Mouse (Mus musculus): Measurements from ENCODE around the gene Fbxl15. TPM values are rescaled to one million over a fixed set of nuclear protein-coding genes. Genes with fewer than 3 reads are reported as not detected.
A peak's percentile ranks its signal among the peaks of the same experiment; 100 is the strongest.

Gene Fbxl15
- polyA plus RNA-seq, 1 experiment: 18.6 TPM

GRCm38 (mm10) chr19:46307781-46308180 lies 20.2 kb upstream of the Fbxl15 start:
- Histone ChIP-seq H3K4me1 (peaks cover 46% of the 10 kb centered on the region), H3K9me3 (no peaks in the 10 kb centered on the region), H3K4me3 (replicated peaks) (peak overlapping the region; percentile 86), H3K27me3 (replicated peaks) (peaks cover 30% of the 10 kb centered on the region), H3K36me3 (replicated peaks; ENCODE audit: low read length) (peaks cover 57% of the 10 kb centered on the region)
- no peak for TF ChIP-seq GATA1 (IDR thresholded peaks at IDR 0.05; ENCODE audit: borderline replicate concordance, low read length)
- no peak for TF ChIP-seq FLI1 (IDR thresholded peaks at IDR 0.05; ENCODE audit: low read length)

- Histone ChIP-seq H3K4me3 (replicated peaks) (peak overlapping the region; percentile 86), H3K4me1 (peaks cover 43% of the 10 kb centered on the region), H3K36me3 (replicated peaks; ENCODE audit: low read length) (peaks cover 62% of the 10 kb centered on the region), H3K9me3 (no peaks in the 10 kb centered on the region), H3K27me3 (replicated peaks) (peaks cover 31% of the 10 kb centered on the region)
- TF ChIP-seq FLI1 (IDR thresholded peaks at IDR 0.05; ENCODE audit: low read length): no peak
- TF ChIP-seq GATA1 (IDR thresholded peaks at IDR 0.05; ENCODE audit: borderline replicate concordance, low read length): no peak
Measured at GRCm38 (mm10) chr19:46308303-46308702, 19.7 kb upstream of the Fbxl15 start.

GRCm38 (mm10) chr19:46308706-46309435 lies 19.1 kb upstream of the Fbxl15 start:
- peaks cover 36% of the 10 kb centered on the region for H3K27me3 ChIP-seq (replicated peaks)
- H3K4me3 ChIP-seq (replicated peaks): peak overlapping the region; percentile 86
- H3K36me3 ChIP-seq (replicated peaks; ENCODE audit: low read length): peaks cover 66% of the 10 kb centered on the region
- H3K9me3 ChIP-seq: no peaks in the 10 kb centered on the region
- H3K4me1 ChIP-seq: peaks cover 38% of the 10 kb centered on the region
- no peak for TF ChIP-seq FLI1 (IDR thresholded peaks at IDR 0.05; ENCODE audit: low read length)
- TF ChIP-seq GATA1 (IDR thresholded peaks at IDR 0.05; ENCODE audit: borderline replicate concordance, low read length): no peak

- Histone ChIP-seq H3K9me3 (no peaks in the 10 kb centered on the region), H3K4me1 (peaks cover 43% of the 10 kb centered on the region), H3K4me3 (replicated peaks) (peak overlapping the region; percentile 40), H3K27me3 (replicated peaks) (peaks cover 45% of the 10 kb centered on the region), H3K36me3 (replicated peaks; ENCODE audit: low read length) (peaks cover 66% of the 10 kb centered on the region)
- TF ChIP-seq GATA1 (IDR thresholded peaks at IDR 0.05; ENCODE audit: borderline replicate concordance, low read length) (no peak), FLI1 (IDR thresholded peaks at IDR 0.05; ENCODE audit: low read length) (no peak)
Measured at GRCm38 (mm10) chr19:46309651-46310305, 18.2 kb upstream of the Fbxl15 start.

- TF ChIP-seq GATA1 (IDR thresholded peaks at IDR 0.05; ENCODE audit: borderline replicate concordance, low read length) (no peak), FLI1 (IDR thresholded peaks at IDR 0.05; ENCODE audit: low read length) (no peak)
- peaks cover 46% of the 10 kb centered on the region for H3K4me1 ChIP-seq
- no peaks in the 10 kb centered on the region for H3K9me3 ChIP-seq
- H3K27me3 ChIP-seq (replicated peaks): peaks cover 51% of the 10 kb centered on the region
- H3K36me3 ChIP-seq (replicated peaks; ENCODE audit: low read length): peaks cover 66% of the 10 kb centered on the region
- H3K4me3 ChIP-seq (replicated peaks): no peak overlapping the region
Measured at GRCm38 (mm10) chr19:46310312-46310865, 17.6 kb upstream of the Fbxl15 start.

- H3K4me1 ChIP-seq: peaks cover 49% of the 10 kb centered on the region
- no peaks in the 10 kb centered on the region for H3K9me3 ChIP-seq
- peaks cover 60% of the 10 kb centered on the region for H3K27me3 ChIP-seq (replicated peaks)
- H3K36me3 ChIP-seq (replicated peaks; ENCODE audit: low read length): peaks cover 66% of the 10 kb centered on the region
- TF ChIP-seq GATA1 (IDR thresholded peaks at IDR 0.05; ENCODE audit: borderline replicate concordance, low read length) (no peak), FLI1 (IDR thresholded peaks at IDR 0.05; ENCODE audit: low read length) (no peak)
- no peak overlapping the region for H3K4me3 ChIP-seq (replicated peaks)
Measured at GRCm38 (mm10) chr19:46311341-46311740, 16.6 kb upstream of the Fbxl15 start.

- no peak overlapping the region for H3K4me3 ChIP-seq (replicated peaks)
- TF ChIP-seq GATA1 (IDR thresholded peaks at IDR 0.05; ENCODE audit: borderline replicate concordance, low read length): no peak
- no peak for TF ChIP-seq FLI1 (IDR thresholded peaks at IDR 0.05; ENCODE audit: low read length)
- peaks cover 54% of the 10 kb centered on the region for H3K4me1 ChIP-seq
- peaks cover 56% of the 10 kb centered on the region for H3K36me3 ChIP-seq (replicated peaks; ENCODE audit: low read length)
- H3K27me3 ChIP-seq (replicated peaks): peaks cover 66% of the 10 kb centered on the region
- H3K9me3 ChIP-seq: no peaks in the 10 kb centered on the region
Measured at GRCm38 (mm10) chr19:46312566-46312965, 15.4 kb upstream of the Fbxl15 start.

- no peak for TF ChIP-seq GATA1 (IDR thresholded peaks at IDR 0.05; ENCODE audit: borderline replicate concordance, low read length)
- TF ChIP-seq FLI1 (IDR thresholded peaks at IDR 0.05; ENCODE audit: low read length): no peak
- Histone ChIP-seq H3K4me1 (peaks cover 58% of the 10 kb centered on the region), H3K4me3 (replicated peaks) (no peak overlapping the region), H3K36me3 (replicated peaks; ENCODE audit: low read length) (peaks cover 51% of the 10 kb centered on the region), H3K9me3 (no peaks in the 10 kb centered on the region), H3K27me3 (replicated peaks) (peaks cover 70% of the 10 kb centered on the region)
Measured at GRCm38 (mm10) chr19:46313116-46313515, 14.9 kb upstream of the Fbxl15 start.

- H3K36me3 ChIP-seq (replicated peaks; ENCODE audit: low read length): peaks cover 46% of the 10 kb centered on the region
- H3K27me3 ChIP-seq (replicated peaks): peaks cover 70% of the 10 kb centered on the region
- no peaks in the 10 kb centered on the region for H3K9me3 ChIP-seq
- no peak for TF ChIP-seq FLI1 (IDR thresholded peaks at IDR 0.05; ENCODE audit: low read length)
- TF ChIP-seq GATA1 (IDR thresholded peaks at IDR 0.05; ENCODE audit: borderline replicate concordance, low read length): no peak
- no peak overlapping the region for H3K4me3 ChIP-seq (replicated peaks)
- H3K4me1 ChIP-seq: peaks cover 58% of the 10 kb centered on the region
Measured at GRCm38 (mm10) chr19:46313591-46313990, 14.4 kb upstream of the Fbxl15 start.

GRCm38 (mm10) chr19:46314151-46314601 lies 13.8 kb upstream of the Fbxl15 start:
- TF ChIP-seq FLI1 (IDR thresholded peaks at IDR 0.05; ENCODE audit: low read length) (no peak), GATA1 (IDR thresholded peaks at IDR 0.05; ENCODE audit: borderline replicate concordance, low read length) (no peak)
- Histone ChIP-seq H3K4me1 (peaks cover 58% of the 10 kb centered on the region), H3K9me3 (no peaks in the 10 kb centered on the region), H3K27me3 (replicated peaks) (peaks cover 75% of the 10 kb centered on the region), H3K4me3 (replicated peaks) (peak overlapping the region; percentile 38), H3K36me3 (replicated peaks; ENCODE audit: low read length) (peaks cover 43% of the 10 kb centered on the region)

Data from megakaryocyte, embryonic 14.5 days (primary cell).